Mouse (Mus musculus) neutrophil, adult 83 days (primary cell): ENCODE data around the gene Syt1. TPM values are rescaled to one million over a fixed set of nuclear protein-coding genes. Genes with fewer than 3 reads are reported as not detected.

Experiments used
- total RNA-seq, 2 experiments: library from RNA; stranded (reverse); gene quantifications; one replicate each; pipeline ENCODE4 v1.2.4; 2023

Syt1 gene
- not detected for total RNA-seq

DNA sequence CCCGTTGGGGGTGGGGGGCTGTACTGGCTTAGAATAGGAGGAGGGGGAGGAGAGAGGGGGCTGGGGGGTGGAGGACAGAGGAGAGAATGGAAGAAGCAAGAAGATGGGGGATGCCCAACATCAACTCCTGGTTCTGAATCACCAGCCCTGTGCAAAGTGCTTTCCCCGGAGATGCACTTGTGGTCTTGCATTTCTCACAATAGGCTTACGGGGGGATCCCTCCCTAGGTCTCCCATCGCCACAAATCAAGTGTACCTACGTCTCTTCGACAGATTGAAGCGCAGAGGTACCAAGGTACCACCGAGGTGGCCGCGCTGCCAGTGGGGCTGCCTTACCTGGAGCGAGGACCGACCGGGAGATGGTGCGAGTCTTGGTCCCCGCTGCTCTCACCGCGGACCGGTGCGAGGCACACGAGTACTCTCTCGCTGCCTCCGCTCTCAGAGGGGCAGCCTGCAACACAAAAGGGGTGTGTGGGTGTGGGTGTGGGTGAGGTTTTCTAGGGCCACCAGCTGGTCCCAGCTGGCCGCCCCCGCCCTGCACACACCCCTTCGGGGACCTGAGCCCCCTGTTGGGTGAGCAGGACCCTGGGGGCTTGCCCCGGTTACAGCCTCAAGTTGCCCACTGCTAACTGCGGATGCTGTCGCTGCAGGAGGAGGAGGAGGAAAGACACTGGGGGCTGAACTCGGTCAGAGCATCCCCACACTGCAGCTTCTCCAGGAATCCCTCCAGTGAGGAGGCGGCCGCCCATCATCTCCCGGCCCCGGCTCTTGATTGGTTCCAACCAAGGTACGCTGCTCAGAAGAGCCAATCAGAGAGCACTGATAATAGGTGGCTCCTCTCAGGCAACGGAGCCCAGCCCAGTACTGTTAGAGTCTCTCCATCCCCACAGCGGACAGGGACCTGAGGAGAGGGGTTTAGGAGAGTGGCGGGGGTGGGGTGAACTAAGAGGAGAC, at the start of gene Syt1:
Syt1 (minus strand) TSS at position 742 of the 953 bp plus-strand sequence.

DNA sequence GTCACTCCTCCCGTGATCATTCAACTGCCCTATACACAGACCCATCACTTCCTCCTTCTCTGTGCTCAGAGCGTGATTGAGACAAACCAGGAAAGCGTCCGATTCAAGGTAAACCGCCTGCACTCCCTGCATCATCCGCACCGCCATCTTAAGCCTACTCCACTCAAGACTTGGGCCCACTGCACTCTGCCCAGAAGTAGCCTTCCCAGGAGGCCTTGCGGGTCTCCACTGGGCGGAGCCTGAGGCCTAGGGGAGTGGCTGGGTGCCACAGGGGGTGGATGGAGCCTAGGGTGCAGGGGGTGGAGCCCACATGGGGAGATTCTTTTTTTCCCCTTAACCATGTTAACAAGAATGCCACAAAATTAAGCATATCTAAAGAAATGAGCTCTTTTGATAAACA, 310.8 kb downstream of the Syt1 start, which contains the start of gene Gm5136:
Gm5136 (minus strand) TSS at position 215 of the 400 bp plus-strand sequence.

